Mouse (Mus musculus): ENCODE results near the gene Dcaf11. TPM values are rescaled to one million over a fixed set of nuclear protein-coding genes. Genes with fewer than 3 reads are reported as not detected.
A peak's percentile ranks its signal among the peaks of the same experiment; 100 is the strongest.

Gene Dcaf11
- polyA plus RNA-seq, 1 experiment from 2014 or later = 65.9 TPM

DNA sequence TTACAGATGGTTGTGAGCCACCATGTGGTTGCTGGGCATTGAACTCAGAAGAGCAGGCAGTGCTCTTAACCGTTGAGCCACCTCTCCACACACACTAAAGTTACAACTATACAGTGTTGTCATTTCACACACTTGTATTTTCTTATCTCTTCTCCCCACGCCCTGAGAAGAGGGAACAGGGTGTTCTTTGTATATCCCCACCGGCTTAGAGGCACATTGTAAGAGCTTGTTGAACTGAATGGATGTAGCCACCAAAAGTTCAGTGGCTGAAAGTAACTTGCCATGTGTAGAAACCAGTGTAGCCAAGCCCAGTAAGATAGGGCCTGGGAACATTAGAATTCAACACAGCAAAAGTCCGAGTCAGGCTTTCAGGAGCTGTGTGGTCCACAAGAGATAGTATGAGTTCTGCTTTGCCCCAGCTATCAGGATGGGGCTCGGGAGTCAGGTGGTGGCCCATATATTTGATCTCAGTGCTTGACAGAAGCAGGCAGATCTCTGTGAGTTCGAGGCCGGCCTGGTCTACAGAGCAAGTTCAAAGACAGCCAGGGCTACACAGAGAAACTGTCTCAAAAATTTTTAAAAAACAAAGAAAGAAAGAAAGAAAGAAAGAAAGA lies 54.9 kb downstream of the Dcaf11 start:
- DNase-seq (ENCODE audit: low spot score) = no peak
- 80% methylated on average over 7 of the region's 7 CpGs for WGBS
- no peak overlapping the region for H3K27ac ChIP-seq (replicated peaks)
- peaks cover 7% of the 10 kb centered on the region for H3K36me3 ChIP-seq (replicated peaks)
- peaks cover 6% of the 10 kb centered on the region; the same call in 1 of the 2 replicates for H3K27me3 ChIP-seq (replicated peaks; ENCODE audit: low read depth, poor library complexity, severe bottlenecking)
- no peaks in the 10 kb centered on the region for H3K9me3 ChIP-seq
- peaks cover 20% of the 10 kb centered on the region; the same call in 1 of the 2 replicates for H3K4me1 ChIP-seq
- no peak overlapping the region for H3K4me3 ChIP-seq

DNA sequence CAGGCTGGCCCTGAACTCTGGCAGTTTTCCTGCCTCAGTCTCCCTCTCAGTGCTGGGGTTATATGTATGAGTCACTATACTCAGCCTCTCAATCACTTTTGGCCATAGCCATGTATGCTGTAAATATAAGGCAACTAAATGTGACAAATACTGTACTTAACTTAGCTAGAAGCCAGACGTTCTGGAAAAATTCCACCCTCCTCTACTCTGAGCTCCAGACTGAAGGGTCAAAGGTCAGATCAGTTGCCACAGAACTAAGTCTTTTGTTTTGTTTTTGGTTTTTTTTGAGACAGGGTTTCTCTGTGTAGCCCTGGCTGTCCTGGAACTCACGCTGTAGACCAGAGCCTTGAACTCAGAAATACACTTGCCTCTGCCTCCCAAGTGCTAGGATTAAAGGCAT lies 56.1 kb downstream of the Dcaf11 start:
- Histone ChIP-seq H3K27ac (replicated peaks) (no peak overlapping the region), H3K9me3 (no peaks in the 10 kb centered on the region), H3K36me3 (replicated peaks) (no peaks in the 10 kb centered on the region), H3K27me3 (replicated peaks; ENCODE audit: low read depth, poor library complexity, severe bottlenecking) (peaks cover 9% of the 10 kb centered on the region; the same call in 1 of the 2 replicates), H3K4me3 (no peak overlapping the region), H3K4me1 (peaks cover 20% of the 10 kb centered on the region; the same call in 1 of the 2 replicates)
- DNase-seq (ENCODE audit: low spot score) = no peak
- WGBS = 33% methylated on average over 2 of the region's 2 CpGs

DNA sequence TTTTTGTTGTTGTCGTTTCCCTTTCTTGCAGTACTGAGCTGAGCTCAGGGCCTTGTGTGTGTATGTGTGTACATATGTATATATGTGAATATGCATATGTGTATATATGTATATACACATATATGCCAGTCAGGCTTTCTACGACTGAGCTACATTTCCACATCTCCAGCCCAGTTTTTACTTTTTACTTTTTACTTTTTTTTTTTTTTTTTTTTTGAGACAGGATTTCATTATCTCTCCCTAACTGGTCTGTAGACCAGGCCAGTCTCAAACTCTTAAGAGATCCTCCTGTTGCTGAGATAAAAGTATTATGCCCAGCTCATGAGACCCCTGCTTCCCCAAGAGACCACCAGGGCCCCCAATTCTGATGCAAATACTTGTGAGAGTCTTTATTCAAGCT lies 57.0 kb downstream of the Dcaf11 start:
- no peak for DNase-seq (ENCODE audit: low spot score)
- no peaks in the 10 kb centered on the region for H3K36me3 ChIP-seq (replicated peaks)
- no peak overlapping the region for H3K27ac ChIP-seq (replicated peaks)
- peaks cover 9% of the 10 kb centered on the region; the same call in 1 of the 2 replicates for H3K27me3 ChIP-seq (replicated peaks; ENCODE audit: low read depth, poor library complexity, severe bottlenecking)
- WGBS = 87% methylated on average over 2 of the region's 2 CpGs
- H3K9me3 ChIP-seq = no peaks in the 10 kb centered on the region
- H3K4me3 ChIP-seq = no peak overlapping the region
- peaks cover 20% of the 10 kb centered on the region; the same call in 1 of the 2 replicates for H3K4me1 ChIP-seq

DNA sequence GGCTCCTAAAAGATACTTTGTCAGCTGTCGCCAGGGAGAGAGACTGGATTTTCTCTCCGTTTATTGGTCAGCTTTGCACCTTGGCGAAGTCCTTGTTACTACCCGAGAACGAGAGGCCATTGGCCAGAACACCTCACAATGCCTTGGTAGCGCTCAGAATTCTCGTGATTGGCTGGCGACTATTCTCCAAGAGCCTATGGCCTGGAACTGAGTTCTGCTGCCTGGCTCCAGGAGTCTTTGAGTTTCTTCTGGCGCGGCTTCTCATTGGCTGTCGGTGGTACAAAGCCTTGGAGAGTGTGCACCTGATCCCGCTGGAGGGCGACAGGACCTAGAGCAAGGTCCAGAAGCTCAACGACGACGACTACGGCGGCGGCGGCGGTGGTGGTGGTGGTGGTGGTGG lies 58.0 kb downstream of the Dcaf11 start, which contains the start of gene Rec8:
Rec8 (plus strand) TSS at position 216 of the 400 bp plus-strand sequence.
- peak; percentile 64 for DNase-seq (ENCODE audit: low spot score)
- Histone ChIP-seq H3K36me3 (replicated peaks) (0 out of 2 replicates have a peak, but pooled peaks cover 3% of the 10 kb centered on the region), H3K27me3 (replicated peaks; ENCODE audit: low read depth, poor library complexity, severe bottlenecking) (peaks cover 9% of the 10 kb centered on the region; the same call in 1 of the 2 replicates), H3K9me3 (no peaks in the 10 kb centered on the region), H3K4me1 (peaks cover 20% of the 10 kb centered on the region; the same call in 1 of the 2 replicates), H3K27ac (replicated peaks) (no peak within 1 kb of the TSS; the same call in 1 of the 2 replicates), H3K4me3 (peak within 1 kb of the TSS; percentile 41)
- WGBS = 23% methylated on average over 21 of the region's 21 CpGs

DNA sequence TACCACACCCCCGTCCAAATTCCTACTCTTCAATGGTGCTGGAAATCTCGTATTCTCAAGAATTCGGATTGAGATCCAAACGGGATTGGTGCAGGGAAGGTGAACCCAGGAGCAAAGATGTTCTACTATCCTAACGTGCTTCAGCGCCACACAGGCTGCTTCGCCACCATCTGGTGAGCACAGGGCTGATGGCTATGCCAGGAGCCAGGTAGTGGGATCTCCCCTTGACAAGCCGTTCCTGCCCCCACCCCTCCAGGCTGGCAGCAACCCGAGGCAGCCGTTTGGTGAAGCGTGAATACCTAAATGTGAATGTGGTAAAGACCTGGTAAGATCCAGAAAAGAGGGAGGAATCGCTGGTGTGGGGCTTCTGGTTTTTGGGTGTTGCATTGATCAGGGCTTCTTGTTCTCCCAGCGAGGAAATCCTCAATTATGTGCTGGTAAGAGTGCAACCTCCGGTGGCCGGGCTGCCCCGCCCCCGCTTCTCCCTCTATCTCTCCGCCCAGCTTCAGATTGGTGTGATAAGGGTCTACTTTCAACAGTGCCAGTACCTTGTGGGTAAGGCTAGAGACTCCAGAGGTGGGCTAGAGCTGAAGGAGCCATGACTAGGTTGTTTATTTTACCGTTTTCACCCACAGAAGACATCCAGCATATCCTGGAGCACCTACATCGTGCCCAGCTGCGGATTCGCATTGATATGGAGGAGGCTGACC lies 58.8 kb downstream of the Dcaf11 start:
- Histone ChIP-seq H3K4me1 (peaks cover 20% of the 10 kb centered on the region; the same call in 1 of the 2 replicates), H3K27me3 (replicated peaks; ENCODE audit: low read depth, poor library complexity, severe bottlenecking) (peaks cover 9% of the 10 kb centered on the region; the same call in 1 of the 2 replicates), H3K4me3 (peak overlapping the region; percentile 41), H3K27ac (replicated peaks) (no peak overlapping the region; the same call in 1 of the 2 replicates), H3K9me3 (no peaks in the 10 kb centered on the region), H3K36me3 (replicated peaks) (peaks cover 11% of the 10 kb centered on the region)
- peak; percentile 31 for DNase-seq (ENCODE audit: low spot score)
- 53% methylated on average over 22 of the region's 22 CpGs for WGBS

Other genes with a start within 250 kb of the Dcaf11 start
- gene Dhrs4, start 81.2 kb upstream of the Dcaf11 start, polyA plus RNA-seq (2016; fragmentation: Nextera tagmentation; extraction: Ambion mirVana) = 77.3 and 88.4 TPM in 2 replicates
- gene Carmil3, start 69.4 kb upstream of the Dcaf11 start, polyA plus RNA-seq (2016; fragmentation: Nextera tagmentation; extraction: Ambion mirVana) = 3.4 and 3.5 TPM in 2 replicates
- gene Cpne6, start 49.6 kb upstream of the Dcaf11 start, polyA plus RNA-seq (2016; fragmentation: Nextera tagmentation; extraction: Ambion mirVana) = 0.59 and 0.64 TPM in 2 replicates
- gene Nrl, start 35.0 kb upstream of the Dcaf11 start, polyA plus RNA-seq (2016; fragmentation: Nextera tagmentation; extraction: Ambion mirVana) = 0.05 TPM in 1 of 2 replicates, not detected in the other
- gene Pck2, start 19.7 kb upstream of the Dcaf11 start, polyA plus RNA-seq (2016; fragmentation: Nextera tagmentation; extraction: Ambion mirVana) = 20.7 and 23.6 TPM in 2 replicates
- not detected in 2 replicates for gene A730061H03Rik, start 400 bp downstream of the Dcaf11 start, polyA plus RNA-seq (2016; fragmentation: Nextera tagmentation; extraction: Ambion mirVana)
- 0.62 and 1.1 TPM in 2 replicates for gene Fitm1, start 15.6 kb downstream of the Dcaf11 start, polyA plus RNA-seq (2016; fragmentation: Nextera tagmentation; extraction: Ambion mirVana)
- 105 and 108 TPM in 2 replicates for gene Psme1, start 18.1 kb downstream of the Dcaf11 start, polyA plus RNA-seq (2016; fragmentation: Nextera tagmentation; extraction: Ambion mirVana)
- gene Emc9, start 25.3 kb downstream of the Dcaf11 start, polyA plus RNA-seq (2016; fragmentation: Nextera tagmentation; extraction: Ambion mirVana) = 6.0 and 6.6 TPM in 2 replicates
- gene Psme2, start 31.1 kb downstream of the Dcaf11 start, polyA plus RNA-seq (2016; fragmentation: Nextera tagmentation; extraction: Ambion mirVana) = 173 and 186 TPM in 2 replicates
- gene Rnf31, start 31.7 kb downstream of the Dcaf11 start, polyA plus RNA-seq (2016; fragmentation: Nextera tagmentation; extraction: Ambion mirVana) = 18.6 and 21.4 TPM in 2 replicates
- 7.2 and 8.0 TPM in 2 replicates for gene Irf9, start 43.6 kb downstream of the Dcaf11 start, polyA plus RNA-seq (2016; fragmentation: Nextera tagmentation; extraction: Ambion mirVana)
- gene Rec8, start 58.0 kb downstream of the Dcaf11 start, polyA plus RNA-seq (2016; fragmentation: Nextera tagmentation; extraction: Ambion mirVana) = 6.5 and 7.1 TPM in 2 replicates
- 118 and 126 TPM in 2 replicates for gene Ipo4, start 76.0 kb downstream of the Dcaf11 start, polyA plus RNA-seq (2016; fragmentation: Nextera tagmentation; extraction: Ambion mirVana)
- 0.89 and 1.4 TPM in 2 replicates for gene Gm49378, start 77.9 kb downstream of the Dcaf11 start, polyA plus RNA-seq (2016; fragmentation: Nextera tagmentation; extraction: Ambion mirVana)
- 78.3 and 79.3 TPM in 2 replicates for gene Tm9sf1, start 83.8 kb downstream of the Dcaf11 start, polyA plus RNA-seq (2016; fragmentation: Nextera tagmentation; extraction: Ambion mirVana)
- 0.74 and 0.82 TPM in 2 replicates for gene Tssk4, start 90.2 kb downstream of the Dcaf11 start, polyA plus RNA-seq (2016; fragmentation: Nextera tagmentation; extraction: Ambion mirVana)
- 62.1 and 66.3 TPM in 2 replicates for gene Mdp1, start 100.5 kb downstream of the Dcaf11 start, polyA plus RNA-seq (2016; fragmentation: Nextera tagmentation; extraction: Ambion mirVana)
- 60.7 and 64.7 TPM in 2 replicates for gene Gmpr2, start 111.9 kb downstream of the Dcaf11 start, polyA plus RNA-seq (2016; fragmentation: Nextera tagmentation; extraction: Ambion mirVana)
- 628 and 638 TPM in 2 replicates for gene Nedd8, start 112.1 kb downstream of the Dcaf11 start, polyA plus RNA-seq (2016; fragmentation: Nextera tagmentation; extraction: Ambion mirVana)
- gene Tinf2, start 121.8 kb downstream of the Dcaf11 start, polyA plus RNA-seq (2016; fragmentation: Nextera tagmentation; extraction: Ambion mirVana) = 65.8 and 69.2 TPM in 2 replicates
- 0.70 and 0.90 TPM in 2 replicates for gene Tgm1, start 153.9 kb downstream of the Dcaf11 start, polyA plus RNA-seq (2016; fragmentation: Nextera tagmentation; extraction: Ambion mirVana)
- 29.7 and 35.3 TPM in 2 replicates for gene Rabggta, start 162.3 kb downstream of the Dcaf11 start, polyA plus RNA-seq (2016; fragmentation: Nextera tagmentation; extraction: Ambion mirVana)
- 57.4 and 69.6 TPM in 2 replicates for gene Dhrs1, start 185.7 kb downstream of the Dcaf11 start, polyA plus RNA-seq (2016; fragmentation: Nextera tagmentation; extraction: Ambion mirVana)
- gene Nop9, start 185.7 kb downstream of the Dcaf11 start, polyA plus RNA-seq (2016; fragmentation: Nextera tagmentation; extraction: Ambion mirVana) = 59.1 and 64.5 TPM in 2 replicates
- gene Cideb, start 198.5 kb downstream of the Dcaf11 start, polyA plus RNA-seq (2016; fragmentation: Nextera tagmentation; extraction: Ambion mirVana) = 0.16 TPM in 1 of 2 replicates, not detected in the other
- gene Ltb4r2, start 201.4 kb downstream of the Dcaf11 start, polyA plus RNA-seq (2016; fragmentation: Nextera tagmentation; extraction: Ambion mirVana) = 0.13 and 0.39 TPM in 2 replicates
- gene Ltb4r1, start 206.0 kb downstream of the Dcaf11 start, polyA plus RNA-seq (2016; fragmentation: Nextera tagmentation; extraction: Ambion mirVana) = 0.10 and 0.35 TPM in 2 replicates
- gene Adcy4, start 224.1 kb downstream of the Dcaf11 start, polyA plus RNA-seq (2016; fragmentation: Nextera tagmentation; extraction: Ambion mirVana) = 10.7 and 11.4 TPM in 2 replicates
- 21.4 and 24.1 TPM in 2 replicates for gene Ripk3, start 228.9 kb downstream of the Dcaf11 start, polyA plus RNA-seq (2016; fragmentation: Nextera tagmentation; extraction: Ambion mirVana)

All from embryonic facial prominence, embryonic 10.5 days (tissue).